Mouse (Mus musculus) midbrain, embryonic 10.5 days (tissue): Measurements from ENCODE around the gene Fam198b. TPM values are rescaled to one million over a fixed set of nuclear protein-coding genes. Genes with fewer than 3 reads are reported as not detected.

Experiments
- DNase-seq: peaks from one replicate; pipeline ENCODE4 v3.0.0-alpha.2; 2017; ENCODE audit warnings: low spot score
- H3K27ac ChIP-seq: fragments of 300-500 bp; sonication (generic); replicated peaks from 2 replicates; pipeline ENCODE4 v1.5.1; 2016; ENCODE audit warnings: mild to moderate bottlenecking
- H3K27me3 ChIP-seq: fragments of 300-500 bp; sonication (generic); 2 replicates; pipeline ENCODE4 v1.6.1; 2016; ENCODE audit warnings: low read depth, mild to moderate bottlenecking; ENCODE audit not compliant: poor library complexity, severe bottlenecking
- H3K36me3 ChIP-seq: fragments of 300-500 bp; sonication (generic); 2 replicates; pipeline ENCODE4 v1.6.1; 2016; ENCODE audit warnings: mild to moderate bottlenecking, moderate library complexity
- H3K4me1 ChIP-seq: fragments of 300-500 bp; sonication (generic); 2 replicates; pipeline ENCODE4 v1.6.1; 2016
- H3K4me3 ChIP-seq: fragments of 300-500 bp; sonication (generic); 2 replicates; pipeline ENCODE4 v1.5.1; 2016; ENCODE audit warnings: mild to moderate bottlenecking, moderate library complexity
- H3K9me3 ChIP-seq: fragments of 300-500 bp; sonication (generic); replicated peaks from 2 replicates; pipeline ENCODE4 v1.6.1; 2016; ENCODE audit warnings: mild to moderate bottlenecking
- WGBS: fragments of 180-500 bp; shearing (Covaris S2); methylation state at CpG from one replicate; pipeline ENCODE4 v1.1.7; 2016; 5-methylcytosine and 5-hydroxymethylcytosine counted together
- polyA plus RNA-seq: library from polyadenylated mRNA; unstranded; fragments of >200 nt; fragmentation: Nextera tagmentation; extraction: Ambion mirVana; gene quantifications from 2 replicates; pipeline ENCODE4 v1.2.1, GENCODE M21; 2016

The Fam198b gene
- polyA plus RNA-seq, 1 experiment from 2014 or later = 2.0 TPM

DNA sequence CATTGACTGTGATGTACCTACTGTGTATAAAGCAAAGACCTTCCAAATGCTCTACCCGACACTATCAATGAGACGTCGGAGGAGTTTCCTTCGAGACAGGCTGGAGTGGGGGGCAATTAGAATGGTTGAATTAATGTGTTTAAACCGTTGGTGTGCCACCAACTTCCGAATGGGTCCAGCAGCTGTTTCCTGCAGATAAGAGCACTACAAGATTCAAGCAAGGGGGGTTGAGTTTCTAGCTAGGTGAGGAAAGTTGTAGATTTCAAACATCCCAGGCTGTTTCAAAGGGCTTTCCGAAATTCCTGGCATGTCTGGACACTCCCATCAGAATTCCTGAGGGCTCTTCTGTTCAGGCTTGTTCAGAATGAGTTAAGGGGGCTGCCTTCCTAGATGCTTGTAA is 22.9 kb downstream of the Fam198b start:
- Histone ChIP-seq H3K4me3 (no peak overlapping the region), H3K9me3 (no peaks in the 10 kb centered on the region), H3K36me3 (no peaks in the 10 kb centered on the region), H3K4me1 (no peaks in the 10 kb centered on the region), H3K27me3 (no peaks in the 10 kb centered on the region), H3K27ac (no peak overlapping the region)
- DNase-seq = no peak
- WGBS = 77% methylated on average over 7 of the region's 7 CpGs

DNA sequence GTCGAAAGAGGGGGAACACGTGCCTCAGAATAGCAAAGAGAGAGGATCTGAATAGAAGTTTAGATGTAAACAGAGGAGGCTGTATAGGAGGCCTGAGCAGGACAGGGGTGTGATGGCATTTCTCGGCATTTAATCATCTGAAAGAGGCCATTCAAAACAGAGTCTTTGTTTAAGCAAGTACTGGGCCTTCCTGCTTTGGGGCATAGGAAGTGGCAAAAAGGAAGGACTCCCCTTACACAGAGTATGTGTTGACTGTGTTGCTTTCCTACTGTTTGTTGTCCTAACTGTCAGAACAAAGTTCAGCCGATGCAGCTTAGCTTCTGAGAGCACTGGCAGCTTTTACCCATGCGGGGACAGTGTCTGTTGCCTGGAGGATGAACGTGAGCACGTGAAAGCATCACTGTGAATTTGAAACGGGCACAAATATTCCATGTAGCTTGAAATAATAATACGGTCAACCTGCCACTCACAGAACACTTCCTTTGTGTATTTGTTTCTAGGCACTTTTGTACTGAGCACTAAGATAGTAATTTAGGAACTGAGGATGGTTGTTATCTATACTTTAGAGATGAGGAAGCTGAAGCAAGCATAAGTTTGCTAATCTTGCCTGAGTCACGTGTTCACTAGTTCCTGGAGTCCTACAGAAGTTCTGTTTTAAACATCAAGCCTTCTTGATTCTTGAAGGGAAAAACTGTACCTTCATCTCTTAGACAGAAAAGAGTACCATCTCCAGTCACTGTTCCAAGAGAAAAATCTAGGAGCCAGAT is 26.2 kb downstream of the Fam198b start:
- H3K27ac ChIP-seq = no peak overlapping the region
- H3K4me1 ChIP-seq = no peaks in the 10 kb centered on the region
- no peaks in the 10 kb centered on the region for H3K36me3 ChIP-seq
- H3K4me3 ChIP-seq = no peak overlapping the region
- no peaks in the 10 kb centered on the region for H3K9me3 ChIP-seq
- WGBS = 67% methylated on average over 10 of the region's 10 CpGs
- no peak for DNase-seq
- H3K27me3 ChIP-seq = no peaks in the 10 kb centered on the region

DNA sequence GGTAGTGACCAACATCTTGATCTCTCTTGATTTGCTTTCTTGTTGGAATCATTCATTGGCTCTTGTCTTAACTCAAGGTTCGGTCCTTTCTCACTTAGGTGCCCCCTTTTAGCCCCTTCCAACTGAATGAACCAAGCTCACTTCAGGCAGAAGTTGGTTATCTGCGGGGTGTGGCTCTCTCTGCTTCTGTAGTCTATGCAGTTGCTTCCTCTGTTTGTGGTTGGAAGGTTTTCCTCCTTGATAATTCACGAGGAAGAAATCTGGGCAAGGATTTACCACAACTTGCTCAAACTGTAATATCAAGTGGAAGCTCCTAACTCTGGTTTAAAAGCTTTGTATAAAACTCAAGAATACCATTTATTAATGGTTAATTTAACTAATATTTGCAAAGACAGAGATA is 26.8 kb downstream of the Fam198b start:
- Histone ChIP-seq H3K27me3 (no peaks in the 10 kb centered on the region), H3K9me3 (no peaks in the 10 kb centered on the region), H3K4me3 (no peak overlapping the region), H3K36me3 (no peaks in the 10 kb centered on the region), H3K27ac (no peak overlapping the region), H3K4me1 (no peaks in the 10 kb centered on the region)
- DNase-seq = no peak
- 85% methylated on average over 3 of the region's 3 CpGs for WGBS

DNA sequence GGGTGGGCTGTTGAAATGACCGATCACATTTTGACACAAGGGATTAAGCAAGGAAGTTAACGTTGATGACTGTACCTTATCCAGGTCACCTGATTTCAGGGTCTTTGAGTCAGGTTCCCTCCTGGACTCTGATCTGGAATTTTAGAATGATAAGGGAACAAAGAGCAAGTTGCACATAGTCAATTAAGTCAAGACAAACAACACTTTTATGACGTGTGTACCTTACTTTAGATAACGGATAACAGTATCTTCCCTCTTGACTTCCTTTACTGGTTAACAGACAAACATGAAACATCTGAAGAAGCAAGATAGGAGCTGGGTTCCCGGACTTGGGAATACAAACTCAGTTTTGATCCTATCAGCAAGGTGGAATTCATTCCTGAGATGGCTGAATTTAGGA is 29.7 kb downstream of the Fam198b start:
- H3K9me3 ChIP-seq = no peaks in the 10 kb centered on the region
- no peak overlapping the region for H3K4me3 ChIP-seq
- WGBS = 91% methylated on average over 5 of the region's 5 CpGs
- no peak overlapping the region for H3K27ac ChIP-seq
- H3K36me3 ChIP-seq = no peaks in the 10 kb centered on the region
- DNase-seq = no peak
- H3K4me1 ChIP-seq = no peaks in the 10 kb centered on the region
- H3K27me3 ChIP-seq = no peaks in the 10 kb centered on the region

DNA sequence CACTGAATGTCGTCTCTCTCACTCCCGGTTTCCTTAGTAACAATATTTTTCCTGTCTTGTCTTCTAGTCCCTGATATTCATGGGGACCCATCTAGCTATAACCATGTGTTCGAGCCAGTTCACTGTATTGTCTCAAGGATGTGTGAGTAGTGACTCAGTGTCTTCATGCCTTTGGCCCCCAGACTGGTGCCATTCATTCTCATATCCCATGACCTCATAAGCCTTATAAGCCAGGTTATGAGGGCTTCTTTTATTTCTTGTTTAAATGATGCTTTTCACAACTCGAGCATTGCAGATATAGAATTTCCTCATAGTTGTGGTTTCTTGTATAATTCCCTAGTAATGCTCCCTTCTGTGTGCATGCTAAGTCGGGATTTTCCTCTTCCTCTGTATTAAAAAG is 31.9 kb downstream of the Fam198b start:
- DNase-seq = no peak
- 82% methylated on average over 5 of the region's 5 CpGs for WGBS
- Histone ChIP-seq H3K27ac (no peak overlapping the region), H3K4me1 (no peaks in the 10 kb centered on the region), H3K4me3 (no peak overlapping the region), H3K36me3 (no peaks in the 10 kb centered on the region), H3K9me3 (no peaks in the 10 kb centered on the region), H3K27me3 (no peaks in the 10 kb centered on the region)

DNA sequence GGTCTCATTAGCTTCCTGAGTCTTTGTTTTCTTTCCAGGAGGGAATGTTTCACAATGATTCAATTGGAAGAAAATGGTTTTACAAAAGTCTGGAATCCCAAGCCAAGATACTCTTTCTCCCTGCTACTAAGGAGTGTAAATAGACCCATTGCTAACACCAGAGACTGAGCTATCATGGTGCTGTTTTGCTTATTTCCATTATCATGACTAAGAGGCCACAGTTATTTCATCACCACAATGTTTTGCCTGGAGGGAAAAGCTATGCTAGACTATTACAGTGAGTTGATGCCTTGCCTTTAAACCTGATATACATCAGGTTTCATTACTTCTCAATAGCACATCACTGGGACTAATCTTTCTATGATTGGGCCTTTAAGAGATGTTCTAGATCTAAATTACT is 34.4 kb downstream of the Fam198b start:
- Histone ChIP-seq H3K9me3 (no peaks in the 10 kb centered on the region), H3K4me3 (no peak overlapping the region), H3K4me1 (peaks cover 7% of the 10 kb centered on the region), H3K27me3 (no peaks in the 10 kb centered on the region), H3K27ac (no peak overlapping the region), H3K36me3 (no peaks in the 10 kb centered on the region)
- DNase-seq = no peak

DNA sequence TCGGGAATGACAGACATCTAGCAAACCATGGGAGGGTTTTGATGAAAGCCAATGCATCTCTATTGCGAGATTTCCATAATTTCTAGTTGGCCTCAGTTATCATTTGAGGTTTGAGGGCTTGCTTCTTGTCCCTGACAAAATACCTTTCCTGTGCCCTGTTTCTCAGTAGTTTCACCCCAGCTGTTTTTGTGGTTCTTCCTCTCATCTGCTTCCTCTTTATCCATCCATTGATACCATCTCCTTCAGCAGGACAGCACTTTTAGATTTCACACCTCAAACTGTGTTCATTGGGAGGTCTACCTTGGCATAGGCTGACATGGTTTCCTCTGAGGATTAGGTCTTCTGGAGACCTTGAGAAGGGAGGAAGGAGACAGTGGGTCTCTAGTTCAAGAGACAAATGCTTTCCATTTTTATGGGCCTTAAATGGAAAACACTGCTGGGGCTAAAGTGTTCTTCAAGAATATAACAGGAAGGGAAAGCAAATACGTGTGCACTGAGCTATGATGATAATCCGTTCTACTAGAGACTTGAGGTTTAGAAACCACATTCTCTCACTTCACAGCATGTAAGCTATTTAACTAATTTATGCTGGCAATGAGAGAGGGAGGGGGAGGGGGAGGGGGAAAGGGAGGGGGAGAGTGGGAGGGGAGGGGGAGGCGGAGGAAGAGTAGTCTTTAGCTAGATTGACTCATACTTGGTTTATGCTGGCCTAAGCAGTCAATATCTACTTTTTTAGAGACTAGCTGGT is 41.8 kb downstream of the Fam198b start:
- H3K27me3 ChIP-seq = no peaks in the 10 kb centered on the region
- H3K4me3 ChIP-seq = no peak overlapping the region
- no peak overlapping the region for H3K27ac ChIP-seq
- no peak for DNase-seq
- WGBS = 77% methylated on average over 5 of the region's 5 CpGs
- no peaks in the 10 kb centered on the region for H3K9me3 ChIP-seq
- no peaks in the 10 kb centered on the region for H3K36me3 ChIP-seq
- H3K4me1 ChIP-seq = peaks cover 15% of the 10 kb centered on the region

DNA sequence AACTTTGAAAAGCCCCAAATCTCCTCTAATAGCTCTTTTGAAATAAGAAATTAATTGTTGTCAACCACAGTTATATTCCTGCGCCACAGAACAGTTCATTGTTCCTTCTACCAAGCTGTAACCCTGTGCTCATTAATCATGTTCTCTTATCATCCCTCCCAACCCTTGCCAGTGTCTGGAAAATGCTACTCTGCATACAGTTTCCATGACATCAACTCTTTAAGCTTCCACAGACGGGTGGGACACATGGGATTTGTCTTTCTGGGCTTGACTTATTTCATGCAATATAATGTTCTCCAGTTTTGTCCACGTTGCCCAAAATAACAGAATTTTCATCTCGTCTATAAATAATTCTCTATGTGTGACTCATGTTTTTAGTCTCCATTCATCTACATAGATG is 42.7 kb downstream of the Fam198b start:
- Histone ChIP-seq H3K36me3 (no peaks in the 10 kb centered on the region), H3K4me1 (peaks cover 15% of the 10 kb centered on the region), H3K9me3 (no peaks in the 10 kb centered on the region), H3K4me3 (no peak overlapping the region), H3K27me3 (no peaks in the 10 kb centered on the region), H3K27ac (no peak overlapping the region)
- WGBS = 89% methylated on average over 4 of the region's 4 CpGs
- no peak for DNase-seq

DNA sequence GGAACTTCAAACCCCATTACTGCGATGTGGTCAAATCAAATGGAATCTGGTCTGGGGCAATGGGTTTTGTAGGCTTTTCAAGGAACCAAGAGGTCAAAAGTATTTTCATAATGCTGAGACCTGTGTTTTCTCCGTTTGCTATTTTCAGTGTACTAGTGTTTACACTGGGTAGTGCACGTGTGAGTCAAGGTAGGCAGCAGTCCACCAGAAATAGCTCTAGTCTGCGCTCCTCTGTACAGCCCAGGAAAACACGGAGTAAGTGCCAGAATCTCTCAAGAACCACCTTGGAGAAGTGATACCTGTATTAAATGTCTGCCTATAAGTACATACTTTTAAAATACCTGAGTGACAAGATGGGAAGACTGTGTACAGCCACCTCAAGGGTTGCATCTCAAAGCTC is 44.1 kb downstream of the Fam198b start:
- Histone ChIP-seq H3K4me1 (peaks cover 9% of the 10 kb centered on the region), H3K36me3 (no peaks in the 10 kb centered on the region), H3K9me3 (no peaks in the 10 kb centered on the region), H3K27ac (no peak overlapping the region), H3K27me3 (no peaks in the 10 kb centered on the region), H3K4me3 (no peak overlapping the region)
- no peak for DNase-seq
- WGBS = 90% methylated on average over 5 of the region's 5 CpGs

DNA sequence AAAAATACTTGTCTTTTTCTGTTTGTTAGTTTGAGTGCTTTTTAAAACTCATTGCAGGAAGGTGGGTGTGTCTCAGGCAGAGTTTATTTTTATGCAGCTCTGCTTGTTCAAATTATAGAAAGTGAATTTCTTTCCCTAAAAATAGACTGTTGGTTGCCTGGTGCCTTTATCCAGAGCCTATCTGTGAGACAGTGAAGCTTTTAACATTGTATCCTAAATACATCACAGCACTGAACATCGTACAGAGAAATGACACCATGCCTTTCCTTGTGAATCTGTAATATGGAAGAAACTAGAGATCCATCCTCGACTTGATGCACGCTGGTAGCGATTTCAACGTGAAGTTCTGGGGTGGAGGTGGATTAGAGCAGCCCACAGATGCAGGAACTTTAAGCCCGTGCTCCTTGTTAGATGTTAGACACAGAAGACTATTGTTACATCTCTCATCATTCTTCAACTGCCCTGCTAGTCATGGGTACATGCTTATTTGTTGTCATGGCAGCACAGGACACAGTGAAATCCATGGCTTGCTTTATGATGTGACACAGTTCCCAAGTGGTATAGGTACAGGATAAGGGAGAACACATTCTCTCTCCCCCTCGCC is 45.9 kb downstream of the Fam198b start:
- no peak for DNase-seq
- WGBS = 57% methylated on average over 6 of the region's 7 CpGs
- Histone ChIP-seq H3K36me3 (no peaks in the 10 kb centered on the region), H3K4me3 (no peak overlapping the region), H3K4me1 (peaks cover 9% of the 10 kb centered on the region), H3K9me3 (no peaks in the 10 kb centered on the region), H3K27me3 (no peaks in the 10 kb centered on the region), H3K27ac (no peak overlapping the region)

DNA sequence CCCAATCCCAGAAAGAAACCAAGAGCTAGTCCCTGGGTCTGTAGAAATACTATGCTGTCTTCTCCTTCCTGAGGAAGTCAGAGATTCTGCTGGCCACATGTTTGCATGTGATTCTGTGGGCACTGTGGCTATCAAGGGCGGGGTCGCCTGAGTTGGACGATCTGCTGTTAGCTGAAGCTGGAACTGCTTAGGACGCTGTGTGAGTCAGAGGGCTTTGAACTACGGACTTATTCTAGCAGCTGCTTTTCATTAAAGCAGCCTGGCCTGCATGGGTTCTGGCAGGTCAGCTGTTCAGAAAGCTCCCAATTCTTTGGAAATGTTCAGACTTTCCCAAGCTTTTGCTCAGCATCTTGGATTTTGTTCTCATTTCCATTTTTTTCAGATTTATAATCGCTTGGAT is 51.9 kb downstream of the Fam198b start:
- no peak overlapping the region for H3K27ac ChIP-seq
- H3K27me3 ChIP-seq = no peaks in the 10 kb centered on the region
- H3K9me3 ChIP-seq = no peaks in the 10 kb centered on the region
- H3K4me1 ChIP-seq = no peaks in the 10 kb centered on the region
- peak; percentile 21 for DNase-seq
- no peak overlapping the region for H3K4me3 ChIP-seq
- WGBS = 69% methylated on average over 6 of the region's 6 CpGs
- H3K36me3 ChIP-seq = no peaks in the 10 kb centered on the region

DNA sequence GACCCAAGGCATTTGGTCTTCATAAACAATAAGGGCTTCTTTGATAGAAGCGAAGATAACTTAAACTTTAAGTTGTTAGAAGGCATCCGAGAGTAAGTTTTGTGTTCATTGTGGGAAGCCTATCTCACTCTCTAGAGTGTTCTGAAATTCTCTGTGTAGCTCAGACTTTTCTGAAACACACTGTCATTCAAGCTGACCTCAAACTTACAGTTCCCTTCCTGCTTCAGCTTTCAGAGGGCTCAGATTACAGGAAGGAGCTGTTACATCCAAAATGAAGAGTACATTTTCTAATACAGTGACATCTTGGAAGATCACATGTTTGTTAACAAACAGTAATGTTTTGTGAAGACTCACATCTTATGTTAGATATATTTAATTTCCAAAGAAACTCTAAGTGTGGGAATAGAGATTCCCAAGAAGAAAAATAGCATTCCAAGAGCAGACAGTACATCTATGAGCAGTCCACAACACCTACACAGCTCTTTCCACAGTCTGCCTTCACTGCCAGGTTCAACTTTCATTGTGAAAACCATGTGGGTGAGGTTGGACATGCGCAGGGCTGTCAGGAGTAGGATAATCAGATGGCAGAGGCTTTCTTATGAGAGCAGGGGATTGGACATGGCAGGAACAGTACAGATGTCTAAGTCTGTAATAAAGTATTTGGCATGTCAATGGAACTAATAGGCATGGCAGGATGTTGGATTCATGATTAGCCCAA is 52.6 kb downstream of the Fam198b start:
- H3K27me3 ChIP-seq = no peaks in the 10 kb centered on the region
- H3K4me3 ChIP-seq = no peak overlapping the region
- no peaks in the 10 kb centered on the region for H3K9me3 ChIP-seq
- no peak overlapping the region for H3K27ac ChIP-seq
- H3K4me1 ChIP-seq = no peaks in the 10 kb centered on the region
- no peak for DNase-seq
- WGBS = 92% methylated on average over 3 of the region's 3 CpGs
- no peaks in the 10 kb centered on the region for H3K36me3 ChIP-seq

DNA sequence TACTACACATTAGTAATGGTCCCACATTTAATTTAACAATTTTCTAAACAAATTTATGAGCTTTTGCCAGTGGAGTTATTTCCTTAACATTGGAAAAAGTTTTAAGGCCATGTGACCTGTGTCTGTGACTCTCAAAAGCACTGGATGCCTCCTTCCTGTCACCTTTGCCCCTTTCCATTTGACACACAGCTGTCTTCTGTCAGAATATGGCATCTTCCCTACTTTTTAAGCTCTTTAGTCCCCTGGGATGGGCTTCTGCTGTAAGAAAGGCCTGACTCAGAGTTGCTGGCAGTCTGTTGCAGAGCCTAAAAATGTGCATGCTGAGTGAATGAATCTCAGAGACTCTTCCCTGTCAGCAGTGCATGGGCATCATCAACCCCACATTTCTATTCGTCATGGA is 63.4 kb downstream of the Fam198b start:
- 63% methylated on average over 1 of the region's 1 CpGs for WGBS
- no peaks in the 10 kb centered on the region for H3K9me3 ChIP-seq
- H3K4me1 ChIP-seq = no peaks in the 10 kb centered on the region

More for the DNA sequence above, 63.4 kb downstream of the Fam198b start:
- H3K36me3 ChIP-seq = no peaks in the 10 kb centered on the region
- no peak overlapping the region for H3K27ac ChIP-seq
- H3K27me3 ChIP-seq = no peaks in the 10 kb centered on the region
- H3K4me3 ChIP-seq = no peak overlapping the region
- no peak for DNase-seq
